In genomic region chr1:176039923-176040322, GRCm38 (mm10) we compare ENCODE assay signal across 18 mouse cellular contexts.
"Had no signal": no experiment of that assay in that cellular context is flagged by ENCODE, and none has a peak within 500 bp of the region (broad histone marks: within the 10 kb centered on the region; RNA-seq: fewer than 3 reads in every experiment).

No protein-coding gene starts in this region.

- H3K9ac ChIP-seq: liver, embryonic 13.5 days; liver, embryonic 15.5 days; liver, postnatal 0 days; midbrain, embryonic 13.5 days; midbrain, embryonic 15.5 days; neural tube, embryonic 12.5 days; stomach, embryonic 15.5 days had no signal

- H3K9me3 ChIP-seq: liver, embryonic 13.5 days; liver, embryonic 15.5 days; midbrain, embryonic 13.5 days; midbrain, embryonic 15.5 days; neural tube, embryonic 12.5 days; stomach, embryonic 15.5 days had no signal

- ATAC-seq: liver, postnatal 0 days; midbrain, embryonic 13.5 days; midbrain, embryonic 15.5 days had no signal

- H3K27ac ChIP-seq: liver, embryonic 13.5 days; liver, embryonic 15.5 days; macrophage; midbrain, embryonic 13.5 days; midbrain, embryonic 15.5 days; neural tube, embryonic 12.5 days; stomach, embryonic 15.5 days; stomach, postnatal 0 days had no signal

- H3K4me3 ChIP-seq: liver, embryonic 13.5 days; liver, embryonic 15.5 days; megakaryocyte, embryonic 14.5 days; midbrain, embryonic 13.5 days; midbrain, embryonic 15.5 days; neural tube, embryonic 12.5 days; stomach, embryonic 15.5 days had no signal

- H3K4me1 ChIP-seq: liver, embryonic 13.5 days; liver, embryonic 15.5 days; midbrain, embryonic 13.5 days; neural tube, embryonic 12.5 days; stomach, embryonic 15.5 days had no signal

- DNase-seq: liver; liver, embryonic 13.5 days; liver, postnatal 0 days; lung, postnatal 10 days; right cerebral cortex, postnatal 14 days; thymus, adult 2 months; thymus, postnatal 25 days; thymus, postnatal 4 days had no signal

- H3K36me3 ChIP-seq: liver, embryonic 13.5 days; liver, embryonic 15.5 days; midbrain, embryonic 13.5 days; midbrain, embryonic 15.5 days; neural tube, embryonic 12.5 days; stomach, embryonic 15.5 days had no signal

- H3K4me2 ChIP-seq: liver, embryonic 11.5 days; liver, embryonic 13.5 days; liver, embryonic 15.5 days; midbrain, embryonic 11.5 days; midbrain, embryonic 13.5 days; midbrain, embryonic 15.5 days; neural tube, embryonic 12.5 days; stomach, embryonic 15.5 days had no signal

- H3K27me3 ChIP-seq: liver, embryonic 13.5 days; liver, embryonic 15.5 days; megakaryocyte, embryonic 14.5 days; midbrain, embryonic 13.5 days; midbrain, embryonic 15.5 days; neural tube, embryonic 12.5 days; stomach, embryonic 15.5 days had no signal
